Mouse (Mus musculus) MEL (cell line): ENCODE data around the gene Ap3b1. TPM values are rescaled to one million over a fixed set of nuclear protein-coding genes. Genes with fewer than 3 reads are reported as not detected.
"Not testable (repeated sequence)": the region's sequence is repeated elsewhere in the genome, so short reads cannot be mapped to it uniquely, and the experiment has no call there.

Experiments
- DNase-seq: peaks from one replicate; pipeline ENCODE4 v3.0.0; 2011; ENCODE audit warnings: low read depth, low spot score
- H3K27ac ChIP-seq: 2 replicates; pipeline ENCODE4 v1.5.1; 2012; ENCODE audit warnings: low read depth, mild to moderate bottlenecking, control low read depth, low read length, moderate library complexity; ENCODE audit not compliant: control insufficient read depth
- H3K27me3 ChIP-seq, 2 experiments: fragments of 150-350 bp in 1 of 2; sonication (generic) in 1 of 2; 2 replicates each; pipeline ENCODE4 v1.6.1; 2012; ENCODE audit warnings: low read length in 2 of 2, mild to moderate bottlenecking in 2 of 2, improper control_type of control experiment in 1 of 2, moderate library complexity in 1 of 2; ENCODE audit not compliant: insufficient read depth in 2 of 2, control insufficient read depth in 1 of 2
- H3K36me3 ChIP-seq, 2 experiments: 2 replicates each; pipeline ENCODE4 v1.6.1; 2012 to 2014; ENCODE audit warnings: low read length in 2 of 2, improper control_type of control experiment in 1 of 2, inconsistent platforms in 1 of 2, mild to moderate bottlenecking in 1 of 2; ENCODE audit not compliant: insufficient read depth in 2 of 2, control insufficient read depth in 1 of 2
- H3K4me1 ChIP-seq, 2 experiments: fragments of 150-350 bp in 1 of 2; sonication (generic) in 1 of 2; 2 replicates each; pipeline ENCODE4 v1.6.1; 2012; ENCODE audit warnings: low read length in 2 of 2, improper control_type of control experiment in 1 of 2, mild to moderate bottlenecking in 1 of 2; ENCODE audit not compliant: insufficient read depth in 2 of 2, control insufficient read depth in 1 of 2
- H3K4me3 ChIP-seq, 2 experiments: fragments of 150-350 bp in 1 of 2; sonication (generic) in 1 of 2; 2 replicates each; pipeline ENCODE4 v1.5.1; 2012; ENCODE audit warnings: low read depth in 2 of 2, low read length in 2 of 2, mild to moderate bottlenecking in 2 of 2, moderate library complexity in 2 of 2, control low read depth in 1 of 2, improper control_type of control experiment in 1 of 2; ENCODE audit not compliant: control insufficient read depth in 1 of 2, insufficient read depth in 1 of 2
- H3K79me2 ChIP-seq: 2 replicates; pipeline ENCODE4 v1.6.1; 2012; ENCODE audit warnings: mild to moderate bottlenecking, low read length, moderate library complexity; ENCODE audit not compliant: control insufficient read depth, poor library complexity, insufficient read depth
- H3K9ac ChIP-seq: 2 replicates; pipeline ENCODE4 v1.6.1; 2012; ENCODE audit warnings: low read depth, mild to moderate bottlenecking, control low read depth, low read length, moderate library complexity; ENCODE audit not compliant: control insufficient read depth, poor library complexity, severe bottlenecking
- H3K9me3 ChIP-seq: fragments of 150-350 bp; sonication (generic); replicated peaks from 2 replicates; pipeline ENCODE4 v1.6.1; 2012; ENCODE audit warnings: mild to moderate bottlenecking, low read length, improper control_type of control experiment, moderate library complexity; ENCODE audit not compliant: insufficient read depth
- CTCF ChIP-seq, 3 experiments: IDR thresholded peaks in 2 of 3; conservative IDR thresholded peaks in 1 of 3; 2 replicates each; pipeline ENCODE4 v1.5.1; 2011 to 2012; ENCODE audit warnings: low read length in 3 of 3, low read depth in 2 of 3, mild to moderate bottlenecking in 2 of 3, improper control_type of control experiment in 1 of 3, inconsistent platforms in 1 of 3, mixed read lengths in 1 of 3, moderate library complexity in 1 of 3; ENCODE audit not compliant: control insufficient read depth in 1 of 3, insufficient read depth in 1 of 3, poor library complexity in 1 of 3, severe bottlenecking in 1 of 3
- E2F4 ChIP-seq: IDR thresholded peaks from 2 replicates; pipeline ENCODE4 v1.6.1; 2011; ENCODE audit warnings: low read depth, low read length, improper control_type of control experiment, borderline replicate concordance
- GABPA ChIP-seq: IDR thresholded peaks from 2 replicates; pipeline ENCODE4 v1.6.1; 2012; ENCODE audit warnings: low read depth, mild to moderate bottlenecking, inconsistent platforms, low read length, improper control_type of control experiment, moderate library complexity
- GATA1 ChIP-seq: IDR thresholded peaks from 2 replicates; pipeline ENCODE4 v1.6.1; 2011; ENCODE audit warnings: low read depth, low read length, improper control_type of control experiment
- HCFC1 ChIP-seq: IDR thresholded peaks from 2 replicates; pipeline ENCODE4 v1.6.1; 2012; ENCODE audit warnings: low read depth, mild to moderate bottlenecking, inconsistent platforms, low read length, improper control_type of control experiment, moderate library complexity
- KAT2A ChIP-seq: conservative IDR thresholded peaks from 2 replicates; pipeline ENCODE4 v1.6.1; 2012; ENCODE audit warnings: low read depth, low read length, improper control_type of control experiment, inconsistent platforms
- MAX ChIP-seq: IDR thresholded peaks from 2 replicates; pipeline ENCODE4 v1.6.1; 2011; ENCODE audit warnings: low read length, improper control_type of control experiment
- MAZ ChIP-seq: IDR thresholded peaks from 2 replicates; pipeline ENCODE4 v1.6.1; 2012; ENCODE audit warnings: low read depth, mild to moderate bottlenecking, inconsistent platforms, low read length, improper control_type of control experiment
- MXI1 ChIP-seq: IDR thresholded peaks from 2 replicates; pipeline ENCODE4 v1.6.1; 2011; ENCODE audit warnings: mild to moderate bottlenecking, low read depth, low read length, improper control_type of control experiment
- MYB ChIP-seq: IDR thresholded peaks from 2 replicates; pipeline ENCODE4 v1.6.1; 2011; ENCODE audit warnings: mild to moderate bottlenecking, low read depth, low read length, improper control_type of control experiment
- MYC ChIP-seq: IDR thresholded peaks from 2 replicates; pipeline ENCODE4 v1.6.1; 2011; ENCODE audit warnings: low read depth, mild to moderate bottlenecking, low read length, improper control_type of control experiment, moderate library complexity
- NRF1 ChIP-seq: IDR thresholded peaks from 2 replicates; pipeline ENCODE4 v1.6.1; 2014; ENCODE audit warnings: low read depth, mild to moderate bottlenecking, inconsistent platforms, low read length, improper control_type of control experiment, moderate library complexity; ENCODE audit not compliant: poor library complexity, insufficient read depth, severe bottlenecking
- POLR2A ChIP-seq, 2 experiments: IDR thresholded peaks; 2 replicates each; pipeline ENCODE4 v1.6.1; 2011 to 2012; ENCODE audit warnings: low read length in 2 of 2, mild to moderate bottlenecking in 2 of 2, control low read depth in 1 of 2, improper control_type of control experiment in 1 of 2, low read depth in 1 of 2, moderate library complexity in 1 of 2; ENCODE audit not compliant: control insufficient read depth in 1 of 2, insufficient read depth in 1 of 2, poor library complexity in 1 of 2
- POLR2AphosphoS5 ChIP-seq: IDR thresholded peaks from 2 replicates; pipeline ENCODE4 v1.6.1; 2012; ENCODE audit warnings: low read depth, borderline replicate concordance, mild to moderate bottlenecking, inconsistent platforms, low read length, moderate library complexity, mixed read lengths
- SMC3 ChIP-seq: IDR thresholded peaks from 2 replicates; pipeline ENCODE4 v1.6.1; 2011; ENCODE audit warnings: low read depth, low read length, improper control_type of control experiment
- TCF12 ChIP-seq: IDR thresholded peaks from 2 replicates; pipeline ENCODE4 v1.6.1; 2014; ENCODE audit warnings: low read depth, mild to moderate bottlenecking, inconsistent platforms, low read length, improper control_type of control experiment, moderate library complexity
- ZKSCAN1 ChIP-seq: IDR thresholded peaks from 2 replicates; pipeline ENCODE4 v1.6.1; 2012; ENCODE audit warnings: low read depth, mild to moderate bottlenecking, inconsistent platforms, low read length, improper control_type of control experiment, moderate library complexity
- ZMIZ1 ChIP-seq: IDR thresholded peaks from 2 replicates; pipeline ENCODE4 v1.6.1; 2012; ENCODE audit warnings: low read depth, mild to moderate bottlenecking, inconsistent platforms, low read length, improper control_type of control experiment, moderate library complexity
- ZNF384 ChIP-seq: IDR thresholded peaks from 2 replicates; pipeline ENCODE4 v1.6.1; 2012; ENCODE audit warnings: low read depth, mild to moderate bottlenecking, inconsistent platforms, low read length, improper control_type of control experiment
- polyA plus RNA-seq, 2 experiments: library from polyadenylated mRNA; stranded (reverse) in 1 of 2; unstranded in 1 of 2; fragments of >175 nt in 1 of 2; fragments of >200 nt in 1 of 2; gene quantifications; 2 replicates each; pipeline versions ENCODE4 v1.2.1 to v1.2.4; 2012; ENCODE audit warnings: low replicate concordance in 2 of 2, low read depth in 1 of 2; ENCODE audit not compliant: insufficient read length in 2 of 2, insufficient read depth in 1 of 2, missing spikeins in 1 of 2
- total RNA-seq: library from RNA; depleted of rRNA; stranded (reverse); fragments of 300-350 nt; gene quantifications from 2 replicates; pipeline ENCODE4 v1.2.3, GENCODE M21; 2012

Ap3b1 gene
- total and polyA plus RNA-seq, 3 experiments = 36.7 to 74.5 TPM; not detected in 1

- no peak overlapping the region for H3K4me3 ChIP-seq
- no peak overlapping the region for H3K9ac ChIP-seq
- no peaks in the 10 kb centered on the region for H3K27me3 ChIP-seq
- H3K27ac ChIP-seq = no peak overlapping the region
- H3K9me3 ChIP-seq = no peaks in the 10 kb centered on the region
- H3K79me2 ChIP-seq = no peaks in the 10 kb centered on the region
- no peaks in the 10 kb centered on the region for H3K4me1 ChIP-seq
- TF ChIP-seq MAX (no peak), ZMIZ1 (no peak), CTCF (IDR thresholded peaks at IDR 0.05 in 2 of 3, conservative IDR thresholded peaks at IDR 0.05 in 1 of 3; ENCODE audit: control insufficient read depth in 1 of 3, insufficient read depth in 1 of 3, low read depth in 2 of 3, low read length in 3 of 3, poor library complexity in 1 of 3, severe bottlenecking in 1 of 3) (no peak), ZNF384 (no peak), NRF1 (no peak), TCF12 (no peak), MXI1 (no peak), MAZ (no peak), SMC3 (no peak), KAT2A (no peak), POLR2A (IDR thresholded peaks at IDR 0.05; ENCODE audit: control insufficient read depth in 1 of 2, insufficient read depth in 1 of 2, low read depth in 1 of 2, low read length in 2 of 2, poor library complexity in 1 of 2) (no peak), ZKSCAN1 (no peak), HCFC1 (no peak), E2F4 (no peak), MYC (no peak), GABPA (no peak), GATA1 (no peak), POLR2AphosphoS5 (no peak), MYB (no peak)
- no peak for DNase-seq
- no peaks in the 10 kb centered on the region for H3K36me3 ChIP-seq
Measured at GRCm38 (mm10) chr13:94328063-94328462, 30.7 kb upstream of the Ap3b1 start.

GRCm38 (mm10) chr13:94329005-94329404 lies 29.8 kb upstream of the Ap3b1 start:
- not testable (repeated sequence) for H3K9ac ChIP-seq, H3K79me2 ChIP-seq, H3K9me3 ChIP-seq, H3K4me1 ChIP-seq, H3K4me3 ChIP-seq, H3K36me3 ChIP-seq, H3K27ac ChIP-seq, H3K27me3 ChIP-seq, DNase-seq
